ENCODE assay signal across 8 mouse cellular contexts in the genomic region with DNA sequence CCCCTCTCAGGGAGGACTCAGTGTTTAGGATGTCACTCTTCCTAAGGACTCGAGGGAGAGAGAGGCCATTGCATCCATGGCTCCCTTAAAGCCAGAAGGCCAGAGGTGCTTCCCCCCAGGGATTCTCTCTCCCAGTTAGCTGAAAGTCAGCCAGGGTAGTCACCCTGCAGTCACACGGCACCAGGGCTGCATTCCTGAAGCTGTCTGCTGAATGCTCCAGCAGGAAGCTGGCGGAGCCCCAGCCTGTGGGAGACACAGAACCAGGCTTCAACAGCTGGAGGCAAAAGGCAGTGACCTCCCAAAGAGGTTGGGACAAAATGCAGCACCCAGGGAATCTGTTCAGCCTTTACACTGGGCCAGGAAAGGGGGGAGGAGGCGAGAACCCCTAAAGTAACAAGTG. TPM values are rescaled to one million over a fixed set of nuclear protein-coding genes. Genes with fewer than 3 reads are reported as not detected.
DNase-seq lines count a peak whose midpoint lies in the region.

No protein-coding gene starts in this region.

- peak; percentile 40 for DNase-seq in right cerebral cortex, adult 18-20 months
- DNase-seq in right cerebral cortex, postnatal 25 days, result no peak
- peak; percentile 98 for DNase-seq in heart, adult 11 months
- peak; percentile 80 for DNase-seq in kidney, adult 9 months
- peak; percentile 19 for DNase-seq in ovary, adult 18-20 months (ENCODE audit: low spot score)
- no peak for DNase-seq in layer of hippocampus, postnatal 25 days (ENCODE audit: extremely low spot score in 1 of 2, low spot score in 1 of 2)
- DNase-seq in adrenal gland, adult 2 months, result no peak
- DNase-seq in frontal cortex, postnatal 25 days (ENCODE audit: low spot score in 2 of 2), result no peak

RNA-seq across cellular contexts. Expression of a gene that starts 53.2 kb away (rescaled TPM):
- 10 to 100 TPM; 74.2 to 85.2 TPM for total RNA-seq in layer of hippocampus, postnatal 25 days (2021)
- total RNA-seq in adrenal gland, adult 2 months (2021), result under 1 TPM; 0.20 to 0.28 TPM
- polyA plus RNA-seq in adrenal gland, adult 2 months (2012; rRNA removed), result 0.03 TPM in 1 of 2 replicates, not detected in the other

Comparison
In these comparisons a context has a peak if more than half of its experiments do, and no peak if none do; other contexts are left out.
1. DNase-seq: peak in right cerebral cortex, adult 18-20 months (single experiment), heart, adult 11 months (single experiment), kidney, adult 9 months (single experiment) and ovary, adult 18-20 months (single experiment); none in right cerebral cortex, postnatal 25 days (single experiment), layer of hippocampus, postnatal 25 days (0 of 2), adrenal gland, adult 2 months (single experiment) and frontal cortex, postnatal 25 days (0 of 2).
2. RNA of a gene that starts 53.2 kb away (total RNA-seq): 74.2 to 85.2 TPM in layer of hippocampus, postnatal 25 days; 0.20 to 0.28 TPM in adrenal gland, adult 2 months; every median in the first group is over 10 times any median in the second.